Mouse (Mus musculus) neural tube, embryonic 14.5 days (tissue): ENCODE results near the gene Olfr412. TPM values are rescaled to one million over a fixed set of nuclear protein-coding genes. Genes with fewer than 3 reads are reported as not detected.

Experiments used
- ATAC-seq: fragments of 200-750 bp; cut with Nextera tagmentation; 2 replicates; pipeline ENCODE4 v1.8.0; 2017; ENCODE audit warnings: low read depth, mild to moderate bottlenecking, moderate TSS enrichment, moderate library complexity
- H3K27ac ChIP-seq: fragments of 300-500 bp; sonication (generic); 2 replicates; pipeline ENCODE4 v1.5.1; 2014; ENCODE audit warnings: low read depth, mild to moderate bottlenecking, control low read depth, low read length, moderate library complexity, mixed read lengths
- H3K27me3 ChIP-seq: fragments of 300-500 bp; sonication (generic); 2 replicates; pipeline ENCODE4 v1.6.1; 2014; ENCODE audit warnings: low read length; ENCODE audit not compliant: control insufficient read depth, insufficient read depth
- H3K36me3 ChIP-seq: fragments of 300-500 bp; sonication (generic); 2 replicates; pipeline ENCODE4 v1.6.1; 2014; ENCODE audit warnings: low read length, mixed read lengths; ENCODE audit not compliant: control insufficient read depth, insufficient read depth
- H3K4me1 ChIP-seq: fragments of 300-500 bp; sonication (generic); 2 replicates; pipeline ENCODE4 v1.6.1; 2014; ENCODE audit warnings: low read length; ENCODE audit not compliant: control insufficient read depth, insufficient read depth
- H3K4me2 ChIP-seq: fragments of 300-500 bp; sonication (generic); 2 replicates; pipeline ENCODE4 v1.6.1; 2014; ENCODE audit warnings: mild to moderate bottlenecking, low read depth, low read length, control low read depth
- H3K4me3 ChIP-seq: fragments of 300-500 bp; sonication (generic); 2 replicates; pipeline ENCODE4 v1.5.1; 2014; ENCODE audit warnings: low read depth, low read length, control low read depth, mixed read lengths
- H3K9ac ChIP-seq: fragments of 300-500 bp; sonication (generic); replicated peaks from 2 replicates; pipeline ENCODE4 v1.6.1; 2014; ENCODE audit warnings: low read depth, mild to moderate bottlenecking, control low read depth, low read length, mixed read lengths
- H3K9me3 ChIP-seq: fragments of 300-500 bp; sonication (generic); 2 replicates; pipeline ENCODE4 v1.6.1; 2016; ENCODE audit warnings: low read length; ENCODE audit not compliant: control insufficient read depth
- WGBS: fragments of 180-500 bp; shearing (Covaris S2); extraction: QIAGEN DNeasy Blood & Tissue Kit; methylation state at CpG from one replicate; pipeline ENCODE4 v1.1.7; 2014; 5-methylcytosine and 5-hydroxymethylcytosine counted together
- polyA plus RNA-seq: library from polyadenylated mRNA; unstranded; fragments of >200 nt; fragmentation: Nextera tagmentation; extraction: Ambion mirVana; gene quantifications from 2 replicates; pipeline ENCODE4 v1.2.1, GENCODE M21; 2014

The Olfr412 gene
- polyA plus RNA-seq, 1 experiment from 2014 or later, result not detected

DNA sequence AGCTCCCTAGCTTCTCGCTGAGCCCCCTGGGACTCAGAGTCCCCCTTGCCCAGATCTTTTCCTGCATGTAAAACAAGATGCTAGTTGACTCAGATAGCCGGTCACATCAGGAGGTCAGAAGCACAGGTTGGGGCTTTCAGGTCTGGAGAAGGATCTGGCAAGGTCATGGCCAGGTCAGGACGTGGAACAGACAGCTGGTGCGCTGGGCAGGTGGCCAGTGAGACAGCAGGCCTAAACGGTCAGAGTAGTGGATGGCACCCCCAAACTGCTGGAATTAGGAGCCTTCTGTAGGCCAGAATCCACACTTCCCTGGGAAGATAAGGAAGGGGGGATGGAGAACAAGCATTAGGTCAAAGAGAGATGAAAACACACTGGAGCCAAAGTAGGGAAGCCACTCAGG is 25.3 kb downstream of the Olfr412 start:
- Histone ChIP-seq H3K9me3 (no peaks in the 10 kb centered on the region), H3K9ac (no peak overlapping the region), H3K27me3 (no peaks in the 10 kb centered on the region), H3K4me1 (no peaks in the 10 kb centered on the region), H3K4me2 (no peak overlapping the region), H3K36me3 (no peaks in the 10 kb centered on the region), H3K27ac (no peak overlapping the region), H3K4me3 (no peak overlapping the region)
- WGBS, result 82% methylated on average over 5 of the region's 5 CpGs
- no peak for ATAC-seq

DNA sequence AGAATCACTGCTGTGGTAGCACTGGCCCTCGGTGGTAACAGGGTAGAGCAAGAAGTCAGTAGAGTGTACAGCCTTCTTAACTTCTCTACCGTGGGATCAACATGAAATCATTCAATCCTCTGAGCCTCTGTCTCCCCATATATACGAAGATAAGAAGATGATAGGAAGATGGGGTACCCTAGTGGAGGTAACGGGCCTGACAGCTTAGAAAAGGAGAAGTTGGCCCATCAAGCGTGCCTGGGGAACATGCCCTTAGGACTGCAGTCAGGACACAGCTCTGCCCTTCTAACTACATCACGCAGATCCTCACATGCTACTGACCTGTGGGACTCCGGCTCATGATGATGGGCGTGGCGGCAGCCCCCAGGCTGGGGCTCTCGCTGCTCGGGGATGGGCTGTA is 30.0 kb downstream of the Olfr412 start:
- Histone ChIP-seq H3K27me3 (no peaks in the 10 kb centered on the region), H3K4me2 (no peak overlapping the region), H3K27ac (no peak overlapping the region), H3K9me3 (no peaks in the 10 kb centered on the region), H3K4me3 (no peak overlapping the region), H3K36me3 (no peaks in the 10 kb centered on the region), H3K9ac (no peak overlapping the region), H3K4me1 (no peaks in the 10 kb centered on the region)
- WGBS, result 90% methylated on average over 11 of the region's 11 CpGs
- no peak for ATAC-seq

DNA sequence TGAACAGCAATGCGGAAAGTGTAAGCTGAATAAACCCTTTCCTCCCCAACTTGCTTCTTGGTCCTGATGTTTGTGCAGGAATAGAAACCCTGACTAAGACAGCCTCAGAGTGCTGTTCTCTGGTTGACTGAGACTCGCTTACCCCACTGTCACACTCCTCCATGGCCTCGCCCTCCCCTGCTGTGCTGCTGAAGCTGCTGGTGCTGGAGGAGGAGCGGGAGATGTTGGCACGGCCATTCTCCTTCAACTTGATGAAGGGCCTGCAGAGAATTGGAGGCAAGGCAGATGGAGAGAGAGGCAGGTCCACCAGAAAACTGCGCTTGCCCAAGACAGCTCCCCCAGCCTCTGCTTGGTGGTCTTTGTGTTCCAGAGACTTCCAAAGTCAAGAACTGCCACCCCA is 31.0 kb downstream of the Olfr412 start:
- H3K4me1 ChIP-seq, result no peaks in the 10 kb centered on the region
- H3K4me3 ChIP-seq, result no peak overlapping the region
- H3K27me3 ChIP-seq, result no peaks in the 10 kb centered on the region
- no peak overlapping the region for H3K27ac ChIP-seq
- no peaks in the 10 kb centered on the region for H3K36me3 ChIP-seq
- no peak overlapping the region for H3K9ac ChIP-seq
- H3K9me3 ChIP-seq, result no peaks in the 10 kb centered on the region
- no peak overlapping the region for H3K4me2 ChIP-seq
- WGBS, result 73% methylated on average over 6 of the region's 6 CpGs
- ATAC-seq, result no peak

DNA sequence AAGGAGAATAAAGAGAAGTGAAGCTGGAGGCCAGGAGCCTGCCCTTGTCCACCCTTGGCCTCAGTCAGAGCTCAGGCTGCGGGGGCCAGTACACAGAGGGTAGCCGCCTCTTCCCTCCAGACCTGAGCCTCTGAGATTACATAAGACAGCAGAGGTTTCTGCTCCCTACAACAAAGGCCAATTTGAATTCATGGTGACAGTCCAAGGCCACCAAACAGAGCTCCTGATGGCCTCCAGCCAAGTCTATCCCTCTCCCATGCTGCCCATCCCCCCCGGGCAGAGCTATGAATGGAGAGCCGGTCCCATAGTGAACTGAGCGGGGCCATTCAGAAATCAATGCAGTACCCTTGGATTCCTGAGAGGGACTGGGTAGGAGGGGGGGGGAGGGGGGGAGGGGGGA is 31.6 kb downstream of the Olfr412 start:
- H3K36me3 ChIP-seq, result no peaks in the 10 kb centered on the region
- no peaks in the 10 kb centered on the region for H3K4me1 ChIP-seq
- WGBS, result 37% methylated on average over 5 of the region's 5 CpGs
- H3K4me2 ChIP-seq, result no peak overlapping the region
- no peaks in the 10 kb centered on the region for H3K9me3 ChIP-seq
- H3K9ac ChIP-seq, result no peak overlapping the region
- H3K27ac ChIP-seq, result no peak overlapping the region
- H3K27me3 ChIP-seq, result no peaks in the 10 kb centered on the region
- ATAC-seq, result peak; percentile 69; the same call in 1 of the 2 replicates
- H3K4me3 ChIP-seq, result no peak overlapping the region

DNA sequence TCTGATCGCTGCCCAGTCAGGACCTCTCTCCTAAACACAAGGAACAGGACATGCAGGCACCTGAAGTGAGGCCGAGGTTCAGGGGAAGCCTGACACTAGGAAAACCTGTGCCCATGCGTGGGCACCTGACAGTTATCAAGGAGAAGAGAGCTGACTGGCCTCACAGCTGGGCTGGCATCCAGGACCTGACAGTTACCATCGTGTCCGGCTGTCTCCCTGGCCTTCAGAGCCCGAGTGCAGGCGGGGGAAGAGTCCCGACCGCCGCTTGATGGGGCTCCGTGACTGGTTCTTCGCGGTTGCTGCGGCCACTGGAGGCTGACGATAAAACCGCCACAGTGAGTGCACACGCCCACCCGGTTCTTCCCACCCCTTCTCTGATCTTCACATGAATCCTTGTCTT is 33.7 kb downstream of the Olfr412 start:
- no peaks in the 10 kb centered on the region for H3K27me3 ChIP-seq
- H3K36me3 ChIP-seq, result no peaks in the 10 kb centered on the region
- no peaks in the 10 kb centered on the region for H3K9me3 ChIP-seq
- no peak overlapping the region for H3K27ac ChIP-seq
- 80% methylated on average over 18 of the region's 18 CpGs for WGBS
- no peaks in the 10 kb centered on the region for H3K4me1 ChIP-seq
- H3K9ac ChIP-seq, result no peak overlapping the region
- H3K4me3 ChIP-seq, result no peak overlapping the region
- H3K4me2 ChIP-seq, result no peak overlapping the region
- ATAC-seq, result no peak

DNA sequence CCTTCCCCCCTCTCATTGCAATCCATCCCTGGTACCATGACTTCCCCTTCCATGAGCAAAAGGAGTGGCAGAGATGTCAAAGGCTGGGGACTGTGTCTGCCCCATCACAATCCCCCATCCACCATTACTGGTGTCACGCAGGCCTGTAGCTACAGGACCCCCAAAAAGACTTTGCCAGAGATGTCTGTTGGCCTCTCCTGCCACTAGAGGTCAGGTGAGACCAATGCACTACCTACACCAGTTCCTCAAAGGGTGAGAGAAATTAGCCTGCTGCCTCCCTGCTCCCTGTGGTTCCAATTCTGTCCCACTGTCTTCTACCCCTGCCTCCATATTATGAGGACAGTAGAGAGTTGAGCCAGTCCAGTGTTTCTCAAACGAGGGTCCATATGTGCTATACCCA is 40.3 kb downstream of the Olfr412 start:
- no peak overlapping the region for H3K27ac ChIP-seq
- no peak overlapping the region for H3K9ac ChIP-seq
- H3K4me1 ChIP-seq, result no peaks in the 10 kb centered on the region
- ATAC-seq, result no peak; the same call in 1 of the 2 replicates
- no peak overlapping the region for H3K4me2 ChIP-seq
- no peaks in the 10 kb centered on the region for H3K36me3 ChIP-seq
- whole genome bisulfite sequencing, result 40% methylated on average over 2 of the region's 2 CpGs
- no peak overlapping the region for H3K4me3 ChIP-seq
- H3K9me3 ChIP-seq, result no peaks in the 10 kb centered on the region
- H3K27me3 ChIP-seq, result no peaks in the 10 kb centered on the region

DNA sequence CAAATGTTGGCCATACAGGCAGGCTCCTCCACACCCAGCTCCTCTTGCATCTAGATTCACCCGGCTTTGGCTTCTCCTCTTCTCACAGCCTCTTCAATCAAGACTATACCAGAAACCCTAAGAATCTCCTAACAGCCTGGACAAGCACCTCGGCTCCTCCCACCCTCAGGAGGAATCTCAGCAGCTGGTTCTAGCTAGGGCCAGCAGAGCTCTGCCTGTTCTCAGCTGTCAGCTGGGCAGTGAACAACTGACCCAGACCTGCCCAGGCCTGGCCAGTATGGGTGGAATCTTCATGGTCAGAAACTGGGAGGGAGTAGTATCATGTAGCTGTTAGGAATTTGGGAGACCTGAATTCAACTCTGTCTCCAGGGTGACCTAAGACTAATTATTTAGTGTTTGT is 42.3 kb downstream of the Olfr412 start:
- no peak overlapping the region for H3K9ac ChIP-seq
- H3K36me3 ChIP-seq, result no peaks in the 10 kb centered on the region
- H3K9me3 ChIP-seq, result no peaks in the 10 kb centered on the region
- no peak overlapping the region for H3K27ac ChIP-seq
- 71% methylated on average over 2 of the region's 2 CpGs for WGBS
- no peak for ATAC-seq
- peaks cover 7% of the 10 kb centered on the region; the same call in 1 of the 2 replicates for H3K4me1 ChIP-seq
- no peak overlapping the region for H3K4me2 ChIP-seq
- H3K27me3 ChIP-seq, result no peaks in the 10 kb centered on the region
- no peak overlapping the region for H3K4me3 ChIP-seq

DNA sequence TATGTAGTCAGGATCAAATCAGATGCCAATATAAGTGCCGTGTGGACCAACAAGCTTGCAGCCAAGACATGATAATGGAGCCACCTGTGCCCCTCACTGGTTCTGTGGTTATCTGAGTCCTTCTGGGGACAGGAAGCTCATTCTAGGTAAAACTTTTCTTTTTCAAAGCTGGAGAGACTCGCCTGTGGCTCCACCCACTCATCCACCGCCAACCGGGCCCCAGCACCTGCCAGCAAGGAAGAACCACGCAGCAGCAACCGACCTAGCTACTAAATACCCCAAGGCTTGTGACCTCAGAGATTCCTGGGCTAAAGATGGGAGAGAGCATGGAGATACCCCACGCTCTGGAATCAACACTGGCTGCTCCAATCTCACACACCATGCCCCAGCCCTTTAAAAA is 43.3 kb downstream of the Olfr412 start:
- ATAC-seq, result no peak
- 76% methylated on average over 7 of the region's 7 CpGs for WGBS
- H3K4me3 ChIP-seq, result no peak overlapping the region

DNA sequence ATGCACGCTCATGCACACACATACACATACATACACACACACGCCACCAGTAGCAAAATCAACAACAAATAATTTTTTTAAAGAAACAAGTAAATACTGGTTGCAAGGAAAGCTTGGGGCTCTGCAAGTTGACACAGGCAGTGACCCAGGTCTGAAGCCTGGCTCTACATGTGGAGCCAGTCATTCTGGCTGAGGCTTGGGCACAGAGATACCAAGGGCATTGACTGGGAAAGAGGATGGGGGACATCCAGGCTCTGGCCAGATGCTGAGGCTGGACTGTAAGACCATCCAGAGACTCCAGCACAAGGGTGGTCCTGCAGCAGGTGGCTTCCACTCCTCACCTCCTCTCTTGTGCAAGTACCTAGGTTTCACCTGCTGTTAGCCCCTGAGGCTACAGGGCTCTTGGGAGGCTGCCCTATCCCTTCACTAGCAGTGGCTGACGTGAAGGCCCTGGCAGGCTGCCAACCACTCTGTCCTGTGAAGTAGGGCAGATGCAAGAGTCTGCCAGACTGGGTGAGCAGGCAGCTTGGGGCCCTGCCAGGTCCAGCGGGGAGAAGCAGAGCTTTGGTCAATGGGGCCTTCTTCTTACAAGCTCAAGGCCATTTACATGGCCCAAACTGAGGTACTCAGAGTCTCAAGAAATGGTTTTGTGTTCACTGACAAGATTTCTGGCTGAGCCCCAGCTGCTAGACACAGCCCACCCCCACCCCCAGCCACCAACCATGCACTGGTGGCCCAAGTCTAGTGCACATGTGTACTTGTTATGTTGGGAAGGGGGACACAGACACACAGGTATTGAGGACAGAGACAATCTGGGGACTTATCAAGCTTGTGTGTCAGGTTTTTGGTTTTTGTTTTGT is 46.9 kb downstream of the Olfr412 start:
- peak overlapping the region; percentile 18; the same call in 1 of the 2 replicates for H3K27ac ChIP-seq
- no peak overlapping the region for H3K4me2 ChIP-seq
- WGBS, result 51% methylated on average over 4 of the region's 4 CpGs
- no peaks in the 10 kb centered on the region for H3K36me3 ChIP-seq
- H3K4me3 ChIP-seq, result no peak overlapping the region
- ATAC-seq, result peak; percentile 92
- H3K9me3 ChIP-seq, result no peaks in the 10 kb centered on the region
- no peaks in the 10 kb centered on the region for H3K27me3 ChIP-seq
- H3K4me1 ChIP-seq, result peaks cover 8% of the 10 kb centered on the region; the same call in 1 of the 2 replicates
- H3K9ac ChIP-seq, result no peak overlapping the region

More for the DNA sequence above, 43.3 kb downstream of the Olfr412 start:
- no peak overlapping the region for H3K9ac ChIP-seq
- H3K27me3 ChIP-seq, result no peaks in the 10 kb centered on the region
- no peaks in the 10 kb centered on the region for H3K9me3 ChIP-seq
- peaks cover 8% of the 10 kb centered on the region; the same call in 1 of the 2 replicates for H3K4me1 ChIP-seq
- no peak overlapping the region for H3K4me2 ChIP-seq
- no peaks in the 10 kb centered on the region for H3K36me3 ChIP-seq
- no peak overlapping the region for H3K27ac ChIP-seq
